Mouse (Mus musculus) liver, embryonic 16.5 days (tissue): ENCODE data around the gene Mfn1. TPM values are rescaled to one million over a fixed set of nuclear protein-coding genes. Genes with fewer than 3 reads are reported as not detected.
A peak's percentile ranks its signal among the peaks of the same experiment; 100 is the strongest.

Source experiments
- ATAC-seq: fragments of 200-750 bp; cut with Nextera tagmentation; 2 replicates; pipeline ENCODE4 v1.8.0; 2017; ENCODE audit warnings: low read depth, mild to moderate bottlenecking, moderate number of reproducible peaks, moderate library complexity
- H3K27ac ChIP-seq: fragments of 300-500 bp; sonication (generic); 2 replicates; pipeline ENCODE4 v1.5.1; 2014; ENCODE audit warnings: mild to moderate bottlenecking, low read length
- H3K27me3 ChIP-seq: fragments of 300-500 bp; sonication (generic); 2 replicates; pipeline ENCODE4 v1.6.1; 2014; ENCODE audit warnings: low read depth, low read length, mixed read lengths; ENCODE audit not compliant: control insufficient read depth, insufficient read depth
- H3K36me3 ChIP-seq: fragments of 300-500 bp; sonication (generic); 2 replicates; pipeline ENCODE4 v1.6.1; 2014; ENCODE audit warnings: mild to moderate bottlenecking; ENCODE audit not compliant: control insufficient read depth, insufficient read depth
- H3K4me1 ChIP-seq: fragments of 300-500 bp; sonication (generic); 2 replicates; pipeline ENCODE4 v1.6.1; 2014; ENCODE audit warnings: low read depth, low read length, mixed read lengths; ENCODE audit not compliant: control insufficient read depth
- H3K4me2 ChIP-seq: fragments of 300-500 bp; sonication (generic); 2 replicates; pipeline ENCODE4 v1.6.1; 2014; ENCODE audit warnings: low read depth, low read length, mixed read lengths
- H3K4me3 ChIP-seq: fragments of 300-500 bp; sonication (generic); 2 replicates; pipeline ENCODE4 v1.5.1; 2014; ENCODE audit warnings: low read depth, mild to moderate bottlenecking, low read length
- H3K9ac ChIP-seq: fragments of 300-500 bp; sonication (generic); 2 replicates; pipeline ENCODE4 v1.6.1; 2014; ENCODE audit warnings: low read depth, low read length
- H3K9me3 ChIP-seq: fragments of 300-500 bp; sonication (generic); replicated peaks from 2 replicates; pipeline ENCODE4 v1.6.1; 2016; ENCODE audit warnings: low read length; ENCODE audit not compliant: control insufficient read depth
- whole genome bisulfite sequencing: fragments of 180-500 bp; shearing (Covaris S2); extraction: QIAGEN DNeasy Blood & Tissue Kit; methylation state at CpG from one replicate; pipeline ENCODE4 v1.1.7; 2014; ENCODE audit not compliant: insufficient replicate concordance; 5-methylcytosine and 5-hydroxymethylcytosine counted together
- polyA plus RNA-seq: library from polyadenylated mRNA; unstranded; fragments of >200 nt; fragmentation: Nextera tagmentation; extraction: Ambion mirVana; gene quantifications from 2 replicates; pipeline ENCODE4 v1.2.1, GENCODE M21; 2015

Gene Mfn1
- polyA plus RNA-seq, 1 experiment from 2014 or later = 17.0 TPM

- whole genome bisulfite sequencing = 66% methylated on average over 2 of the region's 2 CpGs
- H3K4me3 ChIP-seq = no peak overlapping the region
Observed at GRCm38 (mm10) chr3:32614786-32615185, 85.5 kb downstream of the Mfn1 start.

GRCm38 (mm10) chr3:32615376-32615775, 86.1 kb downstream of the Mfn1 start:
- no peak for ATAC-seq
- H3K9ac ChIP-seq = no peak overlapping the region; the same call in 1 of the 2 replicates
- peak overlapping the region; percentile 77 for H3K4me2 ChIP-seq
- peaks cover 5% of the 10 kb centered on the region for H3K27me3 ChIP-seq
- no peaks in the 10 kb centered on the region for H3K36me3 ChIP-seq
- no peak overlapping the region for H3K27ac ChIP-seq
- H3K9me3 ChIP-seq = no peaks in the 10 kb centered on the region
- H3K4me3 ChIP-seq = peak overlapping the region; percentile 66
- no peaks in the 10 kb centered on the region; the same call in 1 of the 2 replicates for H3K4me1 ChIP-seq
- WGBS = 41% methylated on average over 5 of the region's 5 CpGs

More at GRCm38 (mm10) chr3:32614786-32615185, 85.5 kb downstream of the Mfn1 start:
- H3K27me3 ChIP-seq = peaks cover 5% of the 10 kb centered on the region
- H3K36me3 ChIP-seq = no peaks in the 10 kb centered on the region
- H3K4me2 ChIP-seq = no peak overlapping the region
- no peaks in the 10 kb centered on the region; the same call in 1 of the 2 replicates for H3K4me1 ChIP-seq
- no peak overlapping the region for H3K9ac ChIP-seq
- no peak for ATAC-seq
- H3K27ac ChIP-seq = no peak overlapping the region
- no peaks in the 10 kb centered on the region for H3K9me3 ChIP-seq

- H3K9me3 ChIP-seq = no peaks in the 10 kb centered on the region
- H3K4me1 ChIP-seq = no peaks in the 10 kb centered on the region; the same call in 1 of the 2 replicates
- H3K4me2 ChIP-seq = peak overlapping the region; percentile 77
- H3K9ac ChIP-seq = peak overlapping the region; percentile 31; the same call in 1 of the 2 replicates
- peaks cover 5% of the 10 kb centered on the region for H3K27me3 ChIP-seq
- ATAC-seq = no peak
- no peak overlapping the region for H3K27ac ChIP-seq
- no peaks in the 10 kb centered on the region for H3K36me3 ChIP-seq
- 4% methylated on average over 10 of the region's 14 CpGs for WGBS
- H3K4me3 ChIP-seq = peak overlapping the region; percentile 66
Observed at GRCm38 (mm10) chr3:32616006-32616330, 86.7 kb downstream of the Mfn1 start.

- peak within 1 kb of the TSS; percentile 77 for H3K4me2 ChIP-seq
- H3K27ac ChIP-seq = peak within 1 kb of the TSS; percentile 14
- peaks cover 5% of the 10 kb centered on the region for H3K27me3 ChIP-seq
- no peaks in the 10 kb centered on the region for H3K36me3 ChIP-seq
- no peaks in the 10 kb centered on the region for H3K9me3 ChIP-seq
- WGBS = 1% methylated on average over 29 of the region's 83 CpGs
- H3K9ac ChIP-seq = peak within 1 kb of the TSS; percentile 50
- H3K4me3 ChIP-seq = peak within 1 kb of the TSS; percentile 66
- H3K4me1 ChIP-seq = no peaks in the 10 kb centered on the region; the same call in 1 of the 2 replicates
- peak; percentile 86 for ATAC-seq
Observed at GRCm38 (mm10) chr3:32616331-32617052, 87.2 kb downstream of the Mfn1 start, which contains the start of gene Gnb4. Gene Gnb4 (minus strand): TSS chr3:32616585.

- H3K9ac ChIP-seq = no peak overlapping the region; the same call in 1 of the 2 replicates
- peak overlapping the region; percentile 14 for H3K27ac ChIP-seq
Observed at GRCm38 (mm10) chr3:32617053-32617642, 87.9 kb downstream of the Mfn1 start.

GRCm38 (mm10) chr3:32621658-32622057, 92.4 kb downstream of the Mfn1 start:
- no peak overlapping the region for H3K27ac ChIP-seq
- no peak for ATAC-seq
- no peak overlapping the region for H3K4me3 ChIP-seq
- H3K4me2 ChIP-seq = no peak overlapping the region
- peaks cover 2% of the 10 kb centered on the region for H3K27me3 ChIP-seq
- no peaks in the 10 kb centered on the region for H3K9me3 ChIP-seq
- WGBS = 76% methylated on average over 1 of the region's 1 CpGs
- no peaks in the 10 kb centered on the region for H3K36me3 ChIP-seq
- H3K9ac ChIP-seq = no peak overlapping the region
- H3K4me1 ChIP-seq = no peaks in the 10 kb centered on the region; the same call in 1 of the 2 replicates

More at GRCm38 (mm10) chr3:32617053-32617642, 87.9 kb downstream of the Mfn1 start:
- peak; percentile 47 for ATAC-seq
- 24% methylated on average over 16 of the region's 16 CpGs for WGBS
- Histone ChIP-seq H3K36me3 (no peaks in the 10 kb centered on the region), H3K4me1 (no peaks in the 10 kb centered on the region; the same call in 1 of the 2 replicates), H3K27me3 (peaks cover 5% of the 10 kb centered on the region), H3K9me3 (no peaks in the 10 kb centered on the region), H3K4me3 (peak overlapping the region; percentile 66), H3K4me2 (peak overlapping the region; percentile 77)

GRCm38 (mm10) chr3:32622106-32622505, 92.8 kb downstream of the Mfn1 start:
- ATAC-seq = no peak
- Histone ChIP-seq H3K4me2 (no peak overlapping the region), H3K9me3 (no peaks in the 10 kb centered on the region), H3K27ac (no peak overlapping the region), H3K4me3 (no peak overlapping the region), H3K36me3 (no peaks in the 10 kb centered on the region), H3K4me1 (no peaks in the 10 kb centered on the region), H3K9ac (no peak overlapping the region), H3K27me3 (no peaks in the 10 kb centered on the region; the same call in 1 of the 2 replicates)
- 46% methylated on average over 3 of the region's 3 CpGs for WGBS

- H3K9me3 ChIP-seq = no peaks in the 10 kb centered on the region
- H3K36me3 ChIP-seq = no peaks in the 10 kb centered on the region
- no peaks in the 10 kb centered on the region for H3K27me3 ChIP-seq
- ATAC-seq = no peak
- no peak overlapping the region for H3K9ac ChIP-seq
- no peak overlapping the region for H3K4me3 ChIP-seq
- H3K4me2 ChIP-seq = no peak overlapping the region
- WGBS = 60% methylated on average over 7 of the region's 7 CpGs
- no peaks in the 10 kb centered on the region for H3K4me1 ChIP-seq
- H3K27ac ChIP-seq = no peak overlapping the region
Observed at GRCm38 (mm10) chr3:32628141-32628540, 98.9 kb downstream of the Mfn1 start.
